40 mouse cellular contexts compared by ENCODE assay signal in the genomic region with DNA sequence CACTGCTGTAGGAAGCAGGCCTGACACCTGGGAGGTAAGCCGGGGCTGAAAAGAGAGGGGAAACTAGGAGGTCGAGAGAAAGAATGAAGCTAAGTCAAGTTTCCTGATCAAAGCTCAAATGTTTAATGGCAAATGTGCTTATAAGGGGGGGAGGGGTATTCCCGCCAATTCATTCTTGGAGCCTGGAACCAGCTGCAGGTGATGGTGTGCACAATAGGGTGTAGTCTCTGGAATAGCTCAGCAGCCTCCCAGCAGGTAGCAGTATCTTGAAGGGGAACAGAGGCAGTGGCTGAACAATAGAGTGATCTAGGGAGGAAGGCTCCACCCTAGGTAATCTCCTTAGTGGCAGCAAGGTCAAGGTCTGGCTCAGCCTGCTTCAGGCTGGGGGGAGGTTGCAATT. TPM values are rescaled to one million over a fixed set of nuclear protein-coding genes. Genes with fewer than 3 reads are reported as not detected.
"Had no signal": no experiment of that assay in that cellular context is flagged by ENCODE, and none has a peak within 500 bp of the region (broad histone marks: within the 10 kb centered on the region; RNA-seq: fewer than 3 reads in every experiment).

No protein-coding gene starts in this region.

RNA-seq across cellular contexts. Expression of gene Vmn1r167, which starts 36.8 kb away (rescaled TPM):
- total RNA-seq: left cerebral cortex, postnatal 10 days; left cerebral cortex, postnatal 14 days; left cerebral cortex, postnatal 25 days; left cerebral cortex, postnatal 36 days; left cerebral cortex, postnatal 4 days; liver, adult 2 months; megakaryocyte progenitor cell, adult 5-6 weeks; megakaryocyte, adult 5-6 weeks; megakaryocyte-erythroid progenitor cell, adult 5-6 weeks; midbrain, postnatal 0 days; monocyte, adult 5-6 weeks had no signal
- polyA plus RNA-seq: limb, embryonic 10.5 days; limb, embryonic 11.5 days; limb, embryonic 12.5 days; limb, embryonic 13.5 days; limb, embryonic 14.5 days; limb, embryonic 15.5 days; liver, adult 2 months; liver, embryonic 11.5 days; liver, embryonic 12.5 days; liver, embryonic 13.5 days; liver, embryonic 14.5 days; liver, embryonic 15.5 days; liver, embryonic 16.5 days; liver, postnatal 0 days; lung, adult 2 months; lung, embryonic 14.5 days; lung, embryonic 15.5 days; lung, embryonic 16.5 days; lung, postnatal 0 days; macrophage; midbrain, embryonic 10.5 days; midbrain, embryonic 11.5 days; midbrain, embryonic 12.5 days; midbrain, embryonic 13.5 days; midbrain, embryonic 14.5 days; midbrain, embryonic 15.5 days; midbrain, embryonic 16.5 days; midbrain, postnatal 0 days; myocyte; neural tube, embryonic 11.5 days; neural tube, embryonic 12.5 days had no signal
